Mouse (Mus musculus): ENCODE measurements around the gene Tuba1c. TPM values are rescaled to one million over a fixed set of nuclear protein-coding genes. Genes with fewer than 3 reads are reported as not detected.

Gene Tuba1c
- polyA plus RNA-seq, 1 experiment from 2014 or later: 150 TPM

DNA sequence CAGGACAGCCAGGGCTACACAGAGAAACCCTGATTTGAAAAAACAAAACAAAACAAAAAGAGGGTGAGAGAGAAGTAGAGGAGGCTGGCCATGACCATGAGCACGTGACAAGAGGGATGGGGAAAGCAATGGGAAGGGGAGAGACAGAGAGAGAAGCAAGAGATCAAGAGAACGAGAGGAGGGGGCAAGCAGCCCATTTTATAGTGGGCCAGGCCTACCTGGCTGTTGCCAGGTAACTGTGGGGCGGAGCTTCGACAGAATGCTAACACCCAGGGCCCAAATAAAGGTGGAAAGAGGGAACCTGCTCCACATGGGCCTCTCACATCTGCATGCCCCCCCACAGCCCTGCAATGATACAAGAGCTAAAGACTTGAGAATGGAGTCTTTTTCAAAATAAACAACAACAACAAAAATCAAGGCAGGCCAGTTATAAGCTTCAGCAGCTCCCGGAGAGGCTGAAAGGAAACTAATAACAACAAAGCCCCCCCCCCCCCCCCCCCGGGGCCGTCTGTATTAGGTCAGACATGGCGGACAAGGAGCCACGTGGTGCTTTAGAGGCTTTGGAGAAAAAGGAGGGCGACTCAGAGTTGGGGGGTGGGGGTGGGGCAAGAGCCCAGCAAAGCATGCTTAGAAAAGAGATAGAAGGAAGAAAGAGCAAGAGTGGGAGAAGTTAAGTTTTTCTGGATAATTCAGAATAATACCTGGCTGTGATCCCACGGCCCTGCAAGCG lies 39.8 kb upstream of the Tuba1c start:
- Histone ChIP-seq H3K9ac (peak overlapping the region; percentile 86; the same call in 1 of the 2 replicates), H3K4me2 (no peak overlapping the region), H3K27ac (replicated peaks) (0 out of 2 replicates have a peak overlapping the region, but pooled peaks have one; percentile 9), H3K9me3 (no peaks in the 10 kb centered on the region), H3K36me3 (no peaks in the 10 kb centered on the region), H3K27me3 (replicated peaks) (no peaks in the 10 kb centered on the region), H3K4me3 (no peak overlapping the region), H3K4me1 (peaks cover 76% of the 10 kb centered on the region)
- ATAC-seq (ENCODE audit: extremely low read depth, insufficient number of reproducible peaks, low FRiP score, low TSS enrichment): no peak
- WGBS: 41% methylated on average over 11 of the region's 12 CpGs

DNA sequence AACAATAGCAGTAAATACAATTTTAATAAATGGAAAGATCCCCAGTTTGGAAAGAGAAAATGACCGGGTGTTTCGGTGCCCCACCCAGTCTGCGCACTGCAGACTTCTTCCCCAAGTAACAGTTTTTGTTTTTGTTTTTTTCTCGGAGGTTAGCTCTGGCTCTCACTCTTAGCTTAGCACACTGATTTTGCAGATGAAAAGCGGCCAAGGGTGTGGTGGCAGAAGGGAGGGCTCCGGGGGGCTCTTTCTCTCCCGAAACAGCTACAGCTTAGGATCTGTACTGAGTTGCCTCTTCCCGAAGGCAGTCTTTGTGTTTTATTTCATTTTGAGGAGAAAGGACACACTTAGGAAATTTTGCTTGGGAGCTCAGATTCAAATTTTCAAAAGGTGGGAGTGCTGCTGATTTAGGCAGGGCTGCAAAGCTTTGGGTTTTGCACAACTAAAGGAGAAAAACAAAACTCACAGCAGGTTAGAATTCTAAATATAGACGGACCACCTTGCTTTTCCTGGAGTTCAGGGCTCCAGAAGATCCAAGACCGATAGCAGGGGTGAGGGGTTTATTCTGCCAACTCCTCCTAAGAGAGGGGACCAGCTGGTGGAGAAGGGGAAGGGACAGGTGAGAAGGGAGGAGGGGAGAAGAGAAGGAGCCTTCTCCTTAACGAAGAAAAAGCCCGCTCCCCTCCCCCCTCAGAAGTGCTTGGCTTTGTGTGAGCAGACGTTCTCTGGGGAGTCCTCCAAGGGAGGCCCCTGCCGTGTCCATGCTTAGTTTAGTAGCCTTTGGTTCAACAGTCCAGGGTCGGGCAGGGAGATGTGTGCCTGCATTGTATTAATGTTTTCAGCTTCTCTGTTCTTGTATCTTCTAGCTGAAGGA lies 38.8 kb upstream of the Tuba1c start:
- H3K27me3 ChIP-seq (replicated peaks): no peaks in the 10 kb centered on the region
- no peak overlapping the region for H3K4me3 ChIP-seq
- 31% methylated on average over 15 of the region's 15 CpGs for WGBS
- peaks cover 75% of the 10 kb centered on the region for H3K4me1 ChIP-seq
- no peaks in the 10 kb centered on the region for H3K9me3 ChIP-seq
- H3K27ac ChIP-seq (replicated peaks): peak overlapping the region; percentile 97
- H3K36me3 ChIP-seq: no peaks in the 10 kb centered on the region
- no peak for ATAC-seq (ENCODE audit: extremely low read depth, insufficient number of reproducible peaks, low FRiP score, low TSS enrichment)
- H3K9ac ChIP-seq: peak overlapping the region; percentile 86
- peak overlapping the region; percentile 69 for H3K4me2 ChIP-seq

GRCm38 (mm10) chr15:98991540-98992050 lies 38.1 kb upstream of the Tuba1c start:
- H3K9ac ChIP-seq: peak overlapping the region; percentile 86
- H3K27me3 ChIP-seq (replicated peaks): no peaks in the 10 kb centered on the region
- 40% methylated on average over 9 of the region's 9 CpGs for WGBS
- H3K4me3 ChIP-seq: no peak overlapping the region
- H3K27ac ChIP-seq (replicated peaks): peak overlapping the region; percentile 97
- H3K36me3 ChIP-seq: no peaks in the 10 kb centered on the region
- ATAC-seq (ENCODE audit: extremely low read depth, insufficient number of reproducible peaks, low FRiP score, low TSS enrichment): no peak
- H3K4me1 ChIP-seq: peaks cover 75% of the 10 kb centered on the region
- peak overlapping the region; percentile 69 for H3K4me2 ChIP-seq
- H3K9me3 ChIP-seq: no peaks in the 10 kb centered on the region

GRCm38 (mm10) chr15:98992086-98992912 lies 37.4 kb upstream of the Tuba1c start:
- Histone ChIP-seq H3K4me2 (peak overlapping the region; percentile 69), H3K4me1 (peaks cover 75% of the 10 kb centered on the region), H3K36me3 (no peaks in the 10 kb centered on the region), H3K27me3 (replicated peaks) (no peaks in the 10 kb centered on the region), H3K9ac (peak overlapping the region; percentile 86), H3K4me3 (peak overlapping the region; percentile 52), H3K27ac (replicated peaks) (peak overlapping the region; percentile 97), H3K9me3 (no peaks in the 10 kb centered on the region)
- no peak for ATAC-seq (ENCODE audit: extremely low read depth, insufficient number of reproducible peaks, low FRiP score, low TSS enrichment)
- 30% methylated on average over 17 of the region's 17 CpGs for WGBS

DNA sequence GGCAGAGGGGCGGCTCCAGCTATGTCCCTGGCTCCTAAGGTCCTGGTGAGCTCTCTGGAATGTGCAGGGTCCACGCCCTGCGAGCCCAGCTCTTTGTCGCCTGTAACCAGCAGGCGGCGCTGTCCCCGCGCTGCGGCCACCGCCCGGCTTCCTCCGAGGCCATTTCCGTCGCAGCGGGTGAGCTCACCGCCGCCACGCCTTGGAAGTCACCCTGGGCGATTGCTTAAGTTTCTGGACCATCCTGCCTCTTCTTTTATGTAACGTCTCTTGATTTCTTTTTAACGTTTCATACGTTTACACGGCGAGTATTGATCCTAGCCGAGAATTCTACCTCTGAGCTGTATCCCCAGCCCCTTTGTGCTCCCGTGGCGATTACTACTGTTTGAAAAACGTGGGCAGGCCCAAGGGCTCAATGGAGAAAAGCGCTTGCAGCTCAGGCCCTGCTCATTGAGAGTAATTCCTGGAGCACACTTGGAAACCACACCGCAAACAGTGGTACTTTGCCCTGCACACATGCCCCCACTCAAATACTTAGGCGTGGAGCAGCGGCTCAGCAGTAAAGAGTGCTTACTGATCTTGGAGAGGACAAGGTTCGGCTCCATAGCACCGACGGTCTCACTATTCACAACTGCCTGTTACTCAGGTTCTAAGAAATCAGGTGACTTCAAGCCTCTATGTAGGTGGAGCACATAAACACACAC lies 36.4 kb upstream of the Tuba1c start:
- WGBS: 6% methylated on average over 35 of the region's 35 CpGs
- peak; percentile 77 for ATAC-seq (ENCODE audit: extremely low read depth, insufficient number of reproducible peaks, low FRiP score, low TSS enrichment)
- no peaks in the 10 kb centered on the region for H3K9me3 ChIP-seq
- H3K4me3 ChIP-seq: peak overlapping the region; percentile 52
- H3K4me1 ChIP-seq: peaks cover 75% of the 10 kb centered on the region
- H3K36me3 ChIP-seq: no peaks in the 10 kb centered on the region
- H3K27me3 ChIP-seq (replicated peaks): no peaks in the 10 kb centered on the region
- peak overlapping the region; percentile 97 for H3K27ac ChIP-seq (replicated peaks)
- peak overlapping the region; percentile 69 for H3K4me2 ChIP-seq
- H3K9ac ChIP-seq: peak overlapping the region; percentile 86

DNA sequence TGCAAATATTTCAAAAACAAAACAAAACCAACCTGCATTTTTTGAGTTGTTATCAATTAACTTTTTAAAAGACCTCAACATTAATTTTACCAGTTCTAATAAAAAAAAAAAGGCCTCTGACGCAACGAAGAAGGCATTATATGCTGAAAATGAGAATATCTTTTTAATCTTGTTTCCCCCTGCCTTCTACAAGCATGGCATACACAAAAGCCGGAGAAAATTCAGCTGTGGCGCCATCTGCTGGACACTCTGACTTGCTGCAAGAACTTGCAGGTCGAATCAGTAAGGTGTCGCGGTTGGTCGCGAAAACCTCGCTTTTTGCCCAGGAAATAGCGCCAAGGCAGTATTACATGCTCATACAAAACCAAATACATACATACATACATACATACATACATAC lies 35.8 kb upstream of the Tuba1c start:
- peak overlapping the region; percentile 52 for H3K4me3 ChIP-seq
- peak overlapping the region; percentile 86; the same call in 1 of the 2 replicates for H3K9ac ChIP-seq
- peak overlapping the region; percentile 69 for H3K4me2 ChIP-seq
- peaks cover 76% of the 10 kb centered on the region for H3K4me1 ChIP-seq
- H3K36me3 ChIP-seq: no peaks in the 10 kb centered on the region
- H3K27me3 ChIP-seq (replicated peaks): no peaks in the 10 kb centered on the region
- ATAC-seq (ENCODE audit: extremely low read depth, insufficient number of reproducible peaks, low FRiP score, low TSS enrichment): no peak
- peak overlapping the region; percentile 97 for H3K27ac ChIP-seq (replicated peaks)
- H3K9me3 ChIP-seq: no peaks in the 10 kb centered on the region
- 2% methylated on average over 11 of the region's 11 CpGs for WGBS

GRCm38 (mm10) chr15:98994957-98995520 lies 34.7 kb upstream of the Tuba1c start:
- Histone ChIP-seq H3K36me3 (no peaks in the 10 kb centered on the region), H3K4me2 (no peak overlapping the region), H3K4me1 (peaks cover 74% of the 10 kb centered on the region), H3K9ac (no peak overlapping the region), H3K27ac (replicated peaks) (no peak overlapping the region), H3K4me3 (no peak overlapping the region), H3K9me3 (no peaks in the 10 kb centered on the region), H3K27me3 (replicated peaks) (no peaks in the 10 kb centered on the region)
- 71% methylated on average over 9 of the region's 9 CpGs for WGBS
- no peak for ATAC-seq (ENCODE audit: extremely low read depth, insufficient number of reproducible peaks, low FRiP score, low TSS enrichment)

DNA sequence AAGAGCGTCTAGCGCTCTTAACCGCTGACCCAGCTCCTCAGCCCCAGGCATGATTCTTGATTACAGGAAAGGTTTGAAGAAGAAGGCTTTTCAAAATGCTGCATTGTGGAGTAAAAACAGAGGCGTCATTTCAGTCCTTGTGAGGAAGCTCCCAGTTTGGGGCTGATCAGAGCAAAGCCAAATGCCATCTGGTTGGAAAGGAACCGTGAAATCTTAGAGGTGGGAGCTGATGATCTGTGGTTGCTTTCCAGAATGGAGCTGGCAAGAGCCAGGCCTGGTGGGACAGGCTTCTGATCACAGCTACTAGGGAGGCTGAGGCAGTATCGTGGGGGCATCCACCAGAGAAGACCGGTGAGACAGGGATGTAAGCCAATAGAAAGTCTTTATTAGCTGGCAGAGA lies 32.9 kb upstream of the Tuba1c start:
- Histone ChIP-seq H3K9me3 (no peaks in the 10 kb centered on the region), H3K36me3 (no peaks in the 10 kb centered on the region), H3K4me2 (no peak overlapping the region), H3K4me1 (peaks cover 73% of the 10 kb centered on the region), H3K4me3 (no peak overlapping the region), H3K27ac (replicated peaks) (peak overlapping the region; percentile 90), H3K27me3 (replicated peaks) (no peaks in the 10 kb centered on the region), H3K9ac (0 out of 2 replicates have a peak overlapping the region, but pooled peaks have one; percentile 33)
- WGBS: 80% methylated on average over 7 of the region's 7 CpGs
- ATAC-seq (ENCODE audit: extremely low read depth, insufficient number of reproducible peaks, low FRiP score, low TSS enrichment): no peak

- Histone ChIP-seq H3K9me3 (no peaks in the 10 kb centered on the region), H3K27ac (replicated peaks) (peak overlapping the region; percentile 90), H3K9ac (peak overlapping the region; percentile 52; the same call in 1 of the 2 replicates), H3K4me2 (peak overlapping the region; percentile 43), H3K4me1 (peaks cover 67% of the 10 kb centered on the region), H3K36me3 (no peaks in the 10 kb centered on the region), H3K4me3 (no peak overlapping the region), H3K27me3 (replicated peaks) (no peaks in the 10 kb centered on the region; the same call in 1 of the 2 replicates)
- WGBS: 15% methylated on average over 13 of the region's 13 CpGs
- peak; percentile 17; the same call in 1 of the 2 replicates for ATAC-seq (ENCODE audit: extremely low read depth, insufficient number of reproducible peaks, low FRiP score, low TSS enrichment)
Measured at GRCm38 (mm10) chr15:98997938-98998774, 31.5 kb upstream of the Tuba1c start.

All from heart, embryonic 13.5 days (tissue).